Mouse (Mus musculus) liver, postnatal 0 days (tissue): Measurements from ENCODE around the gene Slc16a12. TPM values are rescaled to one million over a fixed set of nuclear protein-coding genes. Genes with fewer than 3 reads are reported as not detected.

ENCODE experiments used
- ATAC-seq: fragments of 200-750 bp; cut with Nextera tagmentation; 2 replicates; pipeline ENCODE4 v1.8.0; 2017; ENCODE audit warnings: mild to moderate bottlenecking, moderate library complexity
- DNase-seq: peaks from one replicate; pipeline ENCODE4 v3.0.0-alpha.2; 2016
- H3K27ac ChIP-seq: fragments of 300-500 bp; sonication (generic); 2 replicates; pipeline ENCODE4 v1.5.1; 2014; ENCODE audit warnings: antibody characterized with exemption, moderate library complexity, mild to moderate bottlenecking, low read depth
- H3K27me3 ChIP-seq: fragments of 300-500 bp; sonication (generic); 2 replicates; pipeline ENCODE4 v1.6.1; 2014; ENCODE audit warnings: low read length, control low read depth, mixed read lengths; ENCODE audit not compliant: insufficient read depth
- H3K36me3 ChIP-seq: fragments of 300-500 bp; sonication (generic); replicated peaks from 2 replicates; pipeline ENCODE4 v1.6.1; 2014; ENCODE audit warnings: mild to moderate bottlenecking, control low read depth, low read length, moderate library complexity, mixed read lengths; ENCODE audit not compliant: insufficient read depth
- H3K4me1 ChIP-seq: fragments of 300-500 bp; sonication (generic); 2 replicates; pipeline ENCODE4 v1.6.1; 2014; ENCODE audit warnings: antibody characterized with exemption, mild to moderate bottlenecking, control low read depth; ENCODE audit not compliant: insufficient read depth
- H3K4me2 ChIP-seq: fragments of 300-500 bp; sonication (generic); 2 replicates; pipeline ENCODE4 v1.6.1; 2014; ENCODE audit warnings: low read depth, mild to moderate bottlenecking, low read length, moderate library complexity, mixed read lengths
- H3K4me3 ChIP-seq: fragments of 300-500 bp; sonication (generic); 2 replicates; pipeline ENCODE4 v1.5.1; 2014; ENCODE audit warnings: low read depth, low read length
- H3K9ac ChIP-seq: fragments of 300-500 bp; sonication (generic); replicated peaks from 2 replicates; pipeline ENCODE4 v1.6.1; 2014; ENCODE audit warnings: mild to moderate bottlenecking, moderate library complexity
- H3K9me3 ChIP-seq: fragments of 300-500 bp; sonication (generic); 2 replicates; pipeline ENCODE4 v1.6.1; 2016; ENCODE audit warnings: mild to moderate bottlenecking, control low read depth, low read length, mixed read lengths
- CTCF ChIP-seq: sonication (generic); IDR thresholded peaks from 2 replicates; pipeline ENCODE4 v1.5.1; 2016; ENCODE audit warnings: antibody characterized with exemption, low read depth
- EP300 ChIP-seq: IDR thresholded peaks from 2 replicates; pipeline ENCODE4 v1.6.1; 2016; ENCODE audit warnings: antibody characterized with exemption, low read depth, mild to moderate bottlenecking
- WGBS: fragments of 180-500 bp; shearing (Covaris S2); extraction: QIAGEN DNeasy Blood & Tissue Kit; methylation state at CpG from one replicate; pipeline ENCODE4 v1.1.7; 2014; ENCODE audit not compliant: insufficient replicate concordance; 5-methylcytosine and 5-hydroxymethylcytosine counted together
- polyA plus RNA-seq: library from polyadenylated mRNA; unstranded; fragments of >200 nt; fragmentation: Nextera tagmentation; extraction: Ambion mirVana; gene quantifications from 2 replicates; pipeline ENCODE4 v1.2.1, GENCODE M21; 2015

Gene Slc16a12
- polyA plus RNA-seq, 1 experiment from 2014 or later, result 22.6 TPM

DNA sequence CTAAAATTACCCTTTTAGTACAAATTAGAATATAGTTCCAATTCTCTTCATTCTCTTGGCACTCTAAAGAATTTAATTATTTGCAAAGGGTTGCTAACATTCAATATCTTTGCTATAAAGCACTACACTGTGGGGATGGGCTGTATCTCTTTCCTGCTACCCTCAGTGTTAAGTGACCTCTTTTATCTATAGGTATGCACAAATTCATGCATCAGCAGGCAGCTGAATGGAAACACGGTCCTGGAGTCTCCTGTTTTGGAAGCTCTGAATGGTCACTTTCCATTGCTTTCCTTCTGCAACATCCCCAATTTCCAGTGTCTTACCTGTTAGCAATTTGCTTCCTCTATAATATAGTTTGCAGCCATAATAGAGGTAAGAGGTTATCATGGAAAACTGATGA is 48.2 kb downstream of the Slc16a12 start:
- TF ChIP-seq EP300 (no peak), CTCF (no peak)
- Histone ChIP-seq H3K4me1 (peaks cover 17% of the 10 kb centered on the region; the same call in 1 of the 2 replicates), H3K4me2 (no peak overlapping the region), H3K9ac (no peak overlapping the region), H3K27me3 (no peaks in the 10 kb centered on the region), H3K9me3 (no peaks in the 10 kb centered on the region), H3K27ac (no peak overlapping the region), H3K4me3 (no peak overlapping the region), H3K36me3 (no peaks in the 10 kb centered on the region)
- WGBS, result 46% methylated on average over 1 of the region's 1 CpGs
- DNase-seq (no peak), ATAC-seq (no peak)

DNA sequence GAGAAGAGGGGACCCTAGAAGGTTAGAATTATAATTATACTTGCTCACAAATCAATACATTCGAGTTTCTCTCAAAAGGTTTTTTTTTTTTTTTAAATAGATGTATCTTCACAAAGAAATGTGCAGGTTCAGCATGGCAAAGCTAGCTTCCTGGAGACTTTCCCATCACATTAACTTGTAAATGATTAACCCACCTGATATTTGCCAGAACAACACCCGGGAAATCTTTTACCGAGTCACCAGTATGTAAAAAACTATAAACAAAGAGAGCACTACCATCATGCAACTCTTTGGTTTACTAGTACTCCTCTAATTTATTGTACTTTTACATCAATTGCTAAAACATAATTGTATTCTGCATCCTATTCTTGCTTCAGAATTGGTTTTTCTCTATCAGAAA is 48.7 kb downstream of the Slc16a12 start:
- no peak overlapping the region for H3K4me3 ChIP-seq
- WGBS, result 64% methylated on average over 3 of the region's 3 CpGs
- ATAC-seq, result no peak

DNA sequence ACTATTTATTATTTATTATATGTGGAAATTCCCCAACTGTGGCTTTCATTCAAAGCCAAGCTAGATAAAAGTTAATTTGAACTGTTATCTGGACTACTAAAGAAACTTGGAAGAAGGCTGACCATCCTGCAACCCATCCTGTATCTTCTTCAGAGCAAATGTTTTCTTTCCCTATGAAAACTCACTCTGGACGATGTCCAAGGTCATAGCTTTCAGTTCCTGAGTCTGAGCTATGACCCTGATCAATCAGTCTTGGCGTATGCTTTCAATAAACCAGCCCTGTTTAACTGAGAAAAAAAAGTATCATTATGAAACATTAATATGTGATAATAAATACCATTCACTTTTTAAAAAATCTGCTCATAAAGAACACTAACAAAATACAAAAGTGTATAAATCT is 49.6 kb downstream of the Slc16a12 start:
- 47% methylated on average over 2 of the region's 2 CpGs for WGBS
- Histone ChIP-seq H3K4me2 (no peak overlapping the region), H3K4me1 (peaks cover 17% of the 10 kb centered on the region; the same call in 1 of the 2 replicates), H3K36me3 (no peaks in the 10 kb centered on the region), H3K4me3 (no peak overlapping the region), H3K27me3 (no peaks in the 10 kb centered on the region), H3K27ac (0 out of 2 replicates have a peak overlapping the region, but pooled peaks have one; percentile 22), H3K9me3 (no peaks in the 10 kb centered on the region), H3K9ac (no peak overlapping the region)
- TF ChIP-seq EP300 (no peak), CTCF (no peak)
- ATAC-seq, result no peak
- no peak for DNase-seq

More for the DNA sequence above, 48.7 kb downstream of the Slc16a12 start:
- peaks cover 17% of the 10 kb centered on the region; the same call in 1 of the 2 replicates for H3K4me1 ChIP-seq
- no peaks in the 10 kb centered on the region for H3K27me3 ChIP-seq
- H3K27ac ChIP-seq, result 0 out of 2 replicates have a peak overlapping the region, but pooled peaks have one; percentile 17
- no peak for DNase-seq
- no peaks in the 10 kb centered on the region for H3K36me3 ChIP-seq
- TF ChIP-seq CTCF, result no peak
- TF ChIP-seq EP300, result no peak
- H3K9ac ChIP-seq, result no peak overlapping the region
- H3K4me2 ChIP-seq, result no peak overlapping the region
- H3K9me3 ChIP-seq, result no peaks in the 10 kb centered on the region

DNA sequence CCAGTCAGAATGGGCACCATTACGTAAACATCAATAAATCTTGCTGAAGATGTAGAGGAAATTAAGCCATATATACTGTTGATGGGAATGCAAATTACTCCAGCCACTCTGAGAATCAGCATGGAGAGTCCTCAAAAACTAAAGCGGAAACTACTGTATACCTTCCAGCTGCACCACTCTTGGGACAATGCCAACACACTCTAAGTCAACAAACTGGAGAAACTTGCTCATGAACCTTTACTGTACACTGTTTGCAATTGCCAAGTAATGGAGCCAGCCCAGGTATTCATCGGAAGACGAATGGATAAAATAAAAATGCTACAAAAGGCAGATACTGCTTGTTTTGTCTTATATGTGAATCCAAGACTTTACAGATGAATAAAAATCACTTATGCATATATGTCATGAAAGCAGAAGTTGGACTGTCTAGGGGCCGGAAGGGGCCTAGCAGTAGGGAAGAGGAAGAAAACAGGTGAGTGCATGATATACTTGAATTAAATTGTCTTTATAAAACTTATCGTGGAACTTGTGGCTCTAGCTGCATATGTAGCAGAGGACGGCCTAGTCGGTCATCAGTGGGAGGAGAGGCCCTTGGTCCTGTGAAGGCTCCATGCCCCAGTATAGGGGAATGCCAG is 50.6 kb downstream of the Slc16a12 start:
- H3K9ac ChIP-seq, result no peak overlapping the region
- no peaks in the 10 kb centered on the region for H3K9me3 ChIP-seq
- ATAC-seq, result no peak
- no peak overlapping the region for H3K4me2 ChIP-seq
- H3K4me3 ChIP-seq, result no peak overlapping the region
- WGBS, result 55% methylated on average over 8 of the region's 8 CpGs
- H3K36me3 ChIP-seq, result no peaks in the 10 kb centered on the region
- peaks cover 17% of the 10 kb centered on the region; the same call in 1 of the 2 replicates for H3K4me1 ChIP-seq
- H3K27me3 ChIP-seq, result no peaks in the 10 kb centered on the region
- no peak for DNase-seq
- no peak for TF ChIP-seq EP300
- TF ChIP-seq CTCF, result no peak
- no peak overlapping the region for H3K27ac ChIP-seq

DNA sequence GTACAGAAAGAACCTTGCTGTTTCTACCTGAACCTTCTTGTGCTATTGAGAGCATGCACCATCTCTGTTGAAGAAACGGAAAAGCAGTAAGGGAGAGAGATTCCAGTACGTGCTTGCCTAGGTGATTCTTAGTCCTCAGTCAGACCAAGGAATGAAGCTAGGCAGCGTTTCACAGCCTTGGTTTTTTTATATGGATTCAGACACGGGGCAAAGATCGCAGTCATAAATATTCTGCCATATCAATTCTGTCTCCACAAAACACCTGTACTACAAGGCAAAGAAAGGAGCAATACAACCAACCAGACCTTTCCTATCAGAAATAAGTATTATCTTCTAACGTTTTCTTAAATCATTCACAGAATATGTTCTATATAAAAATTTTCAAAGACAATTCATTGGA is 55.7 kb downstream of the Slc16a12 start:
- 78% methylated on average over 6 of the region's 6 CpGs for WGBS
- no peak for ATAC-seq
- Histone ChIP-seq H3K9me3 (no peaks in the 10 kb centered on the region), H3K4me1 (peaks cover 5% of the 10 kb centered on the region; the same call in 1 of the 2 replicates), H3K27ac (no peak overlapping the region), H3K36me3 (no peaks in the 10 kb centered on the region), H3K4me2 (no peak overlapping the region), H3K27me3 (no peaks in the 10 kb centered on the region), H3K9ac (no peak overlapping the region), H3K4me3 (no peak overlapping the region)
- TF ChIP-seq EP300 (no peak), CTCF (no peak)
- DNase-seq, result no peak

DNA sequence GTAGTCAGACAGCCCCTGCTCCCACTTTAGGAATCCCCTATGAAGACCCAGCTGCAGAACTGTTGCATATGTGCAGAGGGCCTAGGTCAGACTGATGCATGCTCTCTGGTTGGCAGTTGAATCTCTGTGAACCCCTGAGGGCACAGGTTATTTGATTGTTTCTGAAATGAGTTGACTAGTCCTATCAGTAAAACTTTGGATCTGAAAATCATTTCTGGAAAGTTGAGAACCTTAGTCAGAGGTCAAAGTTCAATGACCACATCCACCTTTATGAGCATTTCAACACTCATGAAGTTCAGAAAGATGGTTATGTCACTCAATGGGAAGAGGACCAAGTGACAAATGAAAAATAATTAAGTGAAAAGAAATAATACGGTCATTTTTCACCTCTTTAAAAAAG is 61.6 kb downstream of the Slc16a12 start:
- Histone ChIP-seq H3K9ac (no peak overlapping the region), H3K4me2 (no peak overlapping the region), H3K36me3 (no peaks in the 10 kb centered on the region), H3K27me3 (no peaks in the 10 kb centered on the region), H3K4me1 (no peaks in the 10 kb centered on the region), H3K9me3 (no peaks in the 10 kb centered on the region), H3K4me3 (no peak overlapping the region), H3K27ac (no peak overlapping the region; the same call in 1 of the 2 replicates)
- 81% methylated on average over 1 of the region's 1 CpGs for WGBS
- DNase-seq (no peak), ATAC-seq (no peak; the same call in 1 of the 2 replicates)
- TF ChIP-seq EP300 (0 out of 2 replicates have a peak, but pooled peaks have one; percentile 30), CTCF (no peak)
